Mouse (Mus musculus): ENCODE data around the gene Fbxw17. TPM values are rescaled to one million over a fixed set of nuclear protein-coding genes. Genes with fewer than 3 reads are reported as not detected.
A peak's percentile ranks its signal among the peaks of the same experiment; 100 is the strongest.

Fbxw17 gene
- polyA plus RNA-seq, 1 experiment from 2014 or later: 11.5 TPM

- DNase-seq (ENCODE audit: low spot score) (no peak), ATAC-seq (ENCODE audit: low FRiP score, low TSS enrichment) (no peak)
- Histone ChIP-seq H3K4me3 (ENCODE audit: low read depth, low read length) (no peak overlapping the region; the same call in 1 of the 2 replicates), H3K4me2 (replicated peaks; ENCODE audit: low read depth) (peak overlapping the region; percentile 25; the same call in 1 of the 2 replicates), H3K36me3 (ENCODE audit: control insufficient read depth, insufficient read depth, low read length) (no peaks in the 10 kb centered on the region), H3K4me1 (replicated peaks; ENCODE audit: control insufficient read depth, insufficient read depth) (no peaks in the 10 kb centered on the region), H3K27me3 (ENCODE audit: control insufficient read depth, insufficient read depth, low read length) (no peaks in the 10 kb centered on the region), H3K9me3 (ENCODE audit: control insufficient read depth, low read length) (no peaks in the 10 kb centered on the region), H3K27ac (replicated peaks) (no peak overlapping the region), H3K9ac (ENCODE audit: low read length) (no peak overlapping the region)
- 33% methylated on average over 27 of the region's 27 CpGs for WGBS
- TF ChIP-seq EP300 (optimal IDR thresholded peaks at IDR 0.05): no peak
These were observed 47.2 kb downstream of the Fbxw17 start for GRCm38 (mm10) chr13:50464621-50465562.

- DNase-seq (ENCODE audit: low spot score): no peak
- Histone ChIP-seq H3K27me3 (ENCODE audit: control insufficient read depth, insufficient read depth, low read length) (no peaks in the 10 kb centered on the region), H3K9me3 (ENCODE audit: control insufficient read depth, low read length) (no peaks in the 10 kb centered on the region), H3K4me3 (ENCODE audit: low read depth, low read length) (no peak within 1 kb of the TSS), H3K4me1 (replicated peaks; ENCODE audit: control insufficient read depth, insufficient read depth) (no peaks in the 10 kb centered on the region), H3K4me2 (replicated peaks; ENCODE audit: low read depth) (no peak within 1 kb of the TSS), H3K9ac (ENCODE audit: low read length) (no peak within 1 kb of the TSS), H3K36me3 (ENCODE audit: control insufficient read depth, insufficient read depth, low read length) (no peaks in the 10 kb centered on the region), H3K27ac (replicated peaks) (no peak within 1 kb of the TSS)
- TF ChIP-seq EP300 (optimal IDR thresholded peaks at IDR 0.05) (no peak), CTCF (IDR thresholded peaks at IDR 0.05; ENCODE audit: low read depth) (no peak)
- ATAC-seq (ENCODE audit: low FRiP score, low TSS enrichment): no peak
- 74% methylated on average over 4 of the region's 4 CpGs for WGBS
These were observed 49.3 kb downstream of the Fbxw17 start, which contains the start of gene Nutm2 for GRCm38 (mm10) chr13:50467007-50467406. Gene Nutm2, plus strand, starts transcription at chr13:50467307.

Other genes with a start within 250 kb of the Fbxw17 start
- not detected in 2 replicates for gene Gm906, start 167.6 kb upstream of the Fbxw17 start, polyA plus RNA-seq (2015; fragmentation: Nextera tagmentation; extraction: Ambion mirVana)
- gene Gm47429, start 26.0 kb downstream of the Fbxw17 start, polyA plus RNA-seq (2015; fragmentation: Nextera tagmentation; extraction: Ambion mirVana): not detected in 2 replicates
- not detected in 2 replicates for gene Nutm2, start 49.4 kb downstream of the Fbxw17 start, polyA plus RNA-seq (2015; fragmentation: Nextera tagmentation; extraction: Ambion mirVana)
- not detected in 2 replicates for gene Gm904, start 225.4 kb downstream of the Fbxw17 start, polyA plus RNA-seq (2015; fragmentation: Nextera tagmentation; extraction: Ambion mirVana)

All from stomach, postnatal 0 days (tissue).